Mouse (Mus musculus) hindbrain, embryonic 15.5 days (tissue): ENCODE measurements at regions not wholly inside any gene's neighbourhood (a gene's known extent, or its start where the extent isn't known, plus 50 kb on each side); places are given as distances from the start of the nearest gene placed in this dataset.

Experiments
- ATAC-seq: fragments of 200-750 bp; cut with Nextera tagmentation; 2 replicates; pipeline ENCODE4 v1.8.0; 2017; ENCODE audit warnings: low read depth, moderate number of reproducible peaks, moderate TSS enrichment; ENCODE audit not compliant: low FRiP score
- H3K27ac ChIP-seq: fragments of 300-500 bp; sonication (generic); replicated peaks from 2 replicates; pipeline ENCODE4 v1.5.1; 2015; ENCODE audit warnings: mild to moderate bottlenecking, inconsistent platforms
- H3K27me3 ChIP-seq: fragments of 300-500 bp; sonication (generic); 2 replicates; pipeline ENCODE4 v1.6.1; 2015; ENCODE audit warnings: control low read depth, inconsistent platforms
- H3K36me3 ChIP-seq: fragments of 300-500 bp; sonication (generic); 2 replicates; pipeline ENCODE4 v1.6.1; 2015; ENCODE audit warnings: control low read depth, inconsistent platforms
- H3K4me1 ChIP-seq: fragments of 300-500 bp; sonication (generic); replicated peaks from 2 replicates; pipeline ENCODE4 v1.6.1; 2015; ENCODE audit warnings: control low read depth, inconsistent platforms
- H3K4me2 ChIP-seq: fragments of 300-500 bp; sonication (generic); 2 replicates; pipeline ENCODE4 v1.6.1; 2015; ENCODE audit warnings: moderate library complexity, mild to moderate bottlenecking, inconsistent platforms
- H3K4me3 ChIP-seq: fragments of 300-500 bp; sonication (generic); 2 replicates; pipeline ENCODE4 v1.5.1; 2015; ENCODE audit warnings: mild to moderate bottlenecking, inconsistent platforms
- H3K9ac ChIP-seq: fragments of 300-500 bp; sonication (generic); 2 replicates; pipeline ENCODE4 v1.6.1; 2015; ENCODE audit warnings: inconsistent platforms
- H3K9me3 ChIP-seq: fragments of 300-500 bp; sonication (generic); 2 replicates; pipeline ENCODE4 v1.6.1; 2016; ENCODE audit warnings: control low read depth, inconsistent platforms
- WGBS: fragments of 180-500 bp; shearing (Covaris S2); methylation state at CpG from one replicate; pipeline ENCODE4 v1.1.7; 2015; 5-methylcytosine and 5-hydroxymethylcytosine counted together

- no peaks in the 10 kb centered on the region for H3K9me3 ChIP-seq
- H3K4me1 ChIP-seq, result no peaks in the 10 kb centered on the region
- H3K36me3 ChIP-seq, result no peaks in the 10 kb centered on the region
- no peak overlapping the region for H3K9ac ChIP-seq
- no peak overlapping the region for H3K4me2 ChIP-seq
- no peak overlapping the region for H3K4me3 ChIP-seq
- no peak overlapping the region for H3K27ac ChIP-seq
- H3K27me3 ChIP-seq, result no peaks in the 10 kb centered on the region
- WGBS, result 53% methylated on average over 1 of the region's 1 CpGs
- ATAC-seq, result no peak
These were observed 56.5 kb upstream of the Setmar start for GRCm38 (mm10) chr6:108008323-108008722.
